Mouse (Mus musculus) hindbrain, embryonic 16.5 days (tissue): ENCODE measurements around the gene Gm28374. TPM values are rescaled to one million over a fixed set of nuclear protein-coding genes. Genes with fewer than 3 reads are reported as not detected.

ENCODE experiments used
- ATAC-seq: fragments of 200-750 bp; cut with Nextera tagmentation; 2 replicates; pipeline ENCODE4 v1.8.0; 2017; ENCODE audit warnings: moderate TSS enrichment, moderate library complexity
- H3K27ac ChIP-seq: fragments of 300-500 bp; sonication (generic); 2 replicates; pipeline ENCODE4 v1.5.1; 2014; ENCODE audit warnings: low read depth, mild to moderate bottlenecking, control low read depth, low read length, moderate library complexity
- H3K27me3 ChIP-seq: fragments of 300-500 bp; sonication (generic); replicated peaks from 2 replicates; pipeline ENCODE4 v1.6.1; 2014; ENCODE audit warnings: low read length; ENCODE audit not compliant: control insufficient read depth, insufficient read depth
- H3K36me3 ChIP-seq: fragments of 300-500 bp; sonication (generic); 2 replicates; pipeline ENCODE4 v1.6.1; 2014; ENCODE audit warnings: mild to moderate bottlenecking, low read length, moderate library complexity, mixed read lengths; ENCODE audit not compliant: control insufficient read depth, insufficient read depth
- H3K4me1 ChIP-seq: fragments of 300-500 bp; sonication (generic); 2 replicates; pipeline ENCODE4 v1.6.1; 2014; ENCODE audit warnings: low read depth, low read length; ENCODE audit not compliant: control insufficient read depth, insufficient read depth
- H3K4me2 ChIP-seq: fragments of 300-500 bp; sonication (generic); 2 replicates; pipeline ENCODE4 v1.6.1; 2014; ENCODE audit warnings: mild to moderate bottlenecking, low read length, control low read depth, moderate library complexity
- H3K4me3 ChIP-seq: fragments of 300-500 bp; sonication (generic); 2 replicates; pipeline ENCODE4 v1.5.1; 2014; ENCODE audit warnings: mild to moderate bottlenecking, low read length, control low read depth, moderate library complexity
- H3K9ac ChIP-seq: fragments of 300-500 bp; sonication (generic); 2 replicates; pipeline ENCODE4 v1.6.1; 2014; ENCODE audit warnings: low read depth, mild to moderate bottlenecking, control low read depth, low read length, moderate library complexity
- H3K9me3 ChIP-seq: fragments of 300-500 bp; sonication (generic); 2 replicates; pipeline ENCODE4 v1.6.1; 2014; ENCODE audit warnings: mild to moderate bottlenecking, low read length, moderate library complexity; ENCODE audit not compliant: control insufficient read depth
- WGBS: fragments of 180-500 bp; shearing (Covaris S2); extraction: QIAGEN DNeasy Blood & Tissue Kit; methylation state at CpG from one replicate; pipeline ENCODE4 v1.1.7; 2014; 5-methylcytosine and 5-hydroxymethylcytosine counted together
- polyA plus RNA-seq: library from polyadenylated mRNA; unstranded; fragments of >200 nt; fragmentation: Nextera tagmentation; extraction: Ambion mirVana; gene quantifications from 2 replicates; pipeline ENCODE4 v1.2.1, GENCODE M21; 2015

The Gm28374 gene
- polyA plus RNA-seq, 1 experiment from 2014 or later, result 1.5 TPM

DNA sequence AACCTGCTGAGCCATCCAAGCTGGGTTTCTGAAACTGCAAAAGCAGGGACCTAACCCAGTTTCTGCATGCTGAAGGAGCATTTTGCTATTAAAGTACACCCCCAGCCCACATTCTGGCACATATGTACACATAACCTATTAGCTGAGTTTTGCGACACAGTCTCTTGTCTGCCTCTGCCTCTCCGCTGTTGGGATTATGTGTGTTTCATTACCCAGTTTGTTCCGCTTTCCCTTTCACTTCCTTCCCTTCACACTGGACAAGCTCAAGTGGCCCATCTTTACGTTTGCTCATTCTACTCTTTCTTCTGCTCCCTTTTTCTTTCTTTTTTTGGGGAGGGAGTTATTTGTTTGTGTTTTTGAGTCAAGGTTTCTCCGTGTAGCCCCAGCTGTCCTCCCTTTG, 8.2 kb downstream of the Gm28374 start:
- no peak for ATAC-seq
- Histone ChIP-seq H3K4me2 (no peak overlapping the region), H3K36me3 (peaks cover 29% of the 10 kb centered on the region), H3K4me1 (peaks cover 6% of the 10 kb centered on the region), H3K9ac (no peak overlapping the region), H3K27me3 (no peaks in the 10 kb centered on the region), H3K27ac (no peak overlapping the region), H3K9me3 (no peaks in the 10 kb centered on the region), H3K4me3 (no peak overlapping the region)
- WGBS, result 90% methylated on average over 5 of the region's 5 CpGs

- no peak overlapping the region for H3K27ac ChIP-seq
- WGBS, result 95% methylated on average over 19 of the region's 19 CpGs
- no peaks in the 10 kb centered on the region for H3K27me3 ChIP-seq
- H3K4me1 ChIP-seq, result peaks cover 17% of the 10 kb centered on the region
- no peak overlapping the region for H3K9ac ChIP-seq
- no peak for ATAC-seq
- H3K9me3 ChIP-seq, result no peaks in the 10 kb centered on the region
- H3K36me3 ChIP-seq, result peaks cover 28% of the 10 kb centered on the region
- H3K4me2 ChIP-seq, result no peak overlapping the region
- no peak overlapping the region for H3K4me3 ChIP-seq
Measured at GRCm38 (mm10) chr19:6071261-6071660, 10.8 kb downstream of the Gm28374 start.

DNA sequence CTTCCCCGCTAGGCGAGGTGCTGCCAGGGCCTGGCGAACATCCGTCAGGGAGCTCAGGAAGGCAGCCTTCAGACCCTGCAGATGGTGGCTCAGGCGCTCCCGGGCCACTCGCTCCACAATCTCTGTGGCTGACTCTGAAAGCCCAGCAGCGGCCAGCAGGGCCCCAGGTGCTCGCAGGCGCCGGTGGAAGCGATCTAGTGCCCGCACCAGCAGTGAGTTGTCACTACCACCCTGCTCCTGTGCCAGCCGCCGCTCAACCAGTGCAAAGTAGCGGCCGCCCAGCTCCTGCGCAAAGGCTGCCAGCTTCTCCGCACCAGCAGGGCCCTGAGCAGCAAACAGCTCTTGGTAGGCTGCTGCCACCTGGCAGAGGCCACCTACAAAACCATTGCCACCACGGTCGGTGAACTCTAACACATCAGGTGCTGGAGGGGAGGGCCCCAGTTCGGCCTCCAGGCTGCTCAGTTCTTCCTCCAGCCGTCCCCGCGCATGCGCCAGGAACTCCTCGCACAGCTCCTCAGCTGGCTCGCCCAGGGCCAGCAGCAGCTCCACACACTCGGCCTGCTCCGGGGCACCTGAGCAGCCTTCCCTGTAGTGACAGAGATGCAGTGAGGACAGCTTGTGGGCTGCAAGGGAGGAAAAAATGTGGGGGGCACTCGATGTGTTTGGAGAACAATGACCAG, 11.3 kb downstream of the Gm28374 start:
- H3K9me3 ChIP-seq, result no peaks in the 10 kb centered on the region
- WGBS, result 91% methylated on average over 31 of the region's 31 CpGs
- no peak overlapping the region for H3K4me3 ChIP-seq
- peaks cover 18% of the 10 kb centered on the region for H3K4me1 ChIP-seq
- no peak for ATAC-seq
- H3K27me3 ChIP-seq, result no peaks in the 10 kb centered on the region
- H3K9ac ChIP-seq, result no peak overlapping the region
- peaks cover 28% of the 10 kb centered on the region for H3K36me3 ChIP-seq
- H3K4me2 ChIP-seq, result no peak overlapping the region
- H3K27ac ChIP-seq, result no peak overlapping the region

DNA sequence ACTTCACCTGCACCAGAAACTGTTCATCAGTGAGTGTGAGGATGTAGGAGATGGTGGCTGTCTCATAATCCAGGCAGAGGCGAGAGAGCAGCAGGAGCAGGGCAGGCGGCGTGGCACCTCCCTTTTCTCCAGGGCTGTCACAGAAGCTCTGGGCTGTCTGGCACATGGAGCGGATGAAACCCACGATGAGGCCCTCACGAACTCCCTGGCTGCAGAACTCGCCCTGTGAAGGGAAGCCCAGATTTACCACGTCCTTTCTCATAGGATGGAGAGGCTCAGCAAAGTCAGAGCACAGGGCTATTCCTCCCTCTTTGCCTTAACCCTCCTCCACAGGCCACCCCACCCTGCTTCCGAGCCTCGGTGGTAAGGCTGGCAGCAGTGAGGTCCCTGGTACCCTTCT, 12.2 kb downstream of the Gm28374 start:
- WGBS, result 96% methylated on average over 10 of the region's 10 CpGs

DNA sequence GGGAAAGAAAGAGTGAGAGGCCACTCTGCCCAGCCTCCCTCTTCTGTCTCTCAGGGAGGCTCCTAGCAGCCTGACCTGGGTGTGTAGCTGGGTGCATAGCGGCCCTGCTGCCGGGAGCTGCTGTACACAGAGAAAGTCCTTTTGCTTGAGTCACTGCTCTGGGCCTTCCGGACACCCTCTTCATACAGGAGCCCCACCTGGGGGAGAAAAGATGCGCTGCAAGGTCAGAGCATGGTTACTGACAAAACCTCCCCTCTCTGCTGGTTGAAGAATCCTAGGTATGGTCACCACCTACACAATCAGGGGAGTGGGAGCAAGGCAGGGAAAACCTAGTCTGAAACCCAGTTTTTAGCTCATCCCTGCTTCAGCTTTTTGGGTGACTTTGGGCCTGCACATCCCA, 13.1 kb downstream of the Gm28374 start:
- Histone ChIP-seq H3K9me3 (no peaks in the 10 kb centered on the region), H3K36me3 (peaks cover 28% of the 10 kb centered on the region), H3K27ac (no peak overlapping the region), H3K4me2 (no peak overlapping the region), H3K4me1 (peaks cover 21% of the 10 kb centered on the region), H3K9ac (no peak overlapping the region), H3K4me3 (no peak overlapping the region), H3K27me3 (no peaks in the 10 kb centered on the region)
- ATAC-seq, result no peak
- WGBS, result 79% methylated on average over 4 of the region's 4 CpGs

More for the DNA sequence above, 12.2 kb downstream of the Gm28374 start:
- Histone ChIP-seq H3K4me2 (no peak overlapping the region), H3K27me3 (no peaks in the 10 kb centered on the region), H3K9me3 (no peaks in the 10 kb centered on the region), H3K4me1 (peaks cover 20% of the 10 kb centered on the region), H3K9ac (no peak overlapping the region), H3K36me3 (peaks cover 28% of the 10 kb centered on the region), H3K27ac (no peak overlapping the region), H3K4me3 (no peak overlapping the region)
- ATAC-seq, result no peak

DNA sequence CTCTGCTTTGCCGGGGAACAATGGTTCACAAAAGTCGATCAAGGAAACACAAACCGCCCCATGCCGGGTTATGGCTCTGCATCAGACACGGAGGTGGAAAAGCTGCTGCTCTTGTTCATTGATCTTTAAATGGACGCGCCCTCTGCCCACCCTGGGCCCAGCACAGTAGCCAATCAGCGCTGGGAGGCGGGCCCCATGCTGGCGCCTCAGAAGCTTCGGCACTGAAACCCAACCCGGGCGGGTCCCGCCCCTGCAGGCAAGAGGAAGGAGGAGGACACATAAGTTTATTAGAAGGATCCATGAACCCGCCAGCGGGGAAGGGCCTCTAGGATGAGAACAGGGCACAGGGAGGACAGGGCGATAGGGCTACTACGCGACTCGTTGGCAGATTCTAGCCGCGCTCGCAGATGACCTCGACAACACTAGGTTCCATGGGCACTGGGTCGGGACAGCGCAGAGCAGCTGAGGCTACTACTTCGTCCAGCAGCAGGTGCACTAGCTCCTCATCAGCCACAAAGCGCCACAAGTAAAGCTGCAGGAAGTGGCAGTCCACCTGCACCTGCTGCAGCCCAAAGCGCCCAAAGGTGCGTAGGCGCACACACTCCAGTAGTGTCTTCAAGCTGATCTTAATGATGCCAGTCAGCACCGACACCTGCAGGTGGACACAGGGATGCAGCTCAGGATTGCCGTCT, 14.2 kb downstream of the Gm28374 start, which contains the start of gene Tm7sf2:
Gene Tm7sf2 (minus strand): TSS at position 650 of the 692 bp plus-strand sequence.
- Histone ChIP-seq H3K4me1 (peaks cover 27% of the 10 kb centered on the region), H3K27me3 (no peaks in the 10 kb centered on the region), H3K9me3 (no peaks in the 10 kb centered on the region), H3K9ac (peak within 1 kb of the TSS; percentile 79), H3K4me2 (peak within 1 kb of the TSS; percentile 89), H3K27ac (peak within 1 kb of the TSS; percentile 92), H3K36me3 (peaks cover 23% of the 10 kb centered on the region), H3K4me3 (peak within 1 kb of the TSS; percentile 62)
- peak; percentile 94 for ATAC-seq
- 8% methylated on average over 32 of the region's 33 CpGs for WGBS

DNA sequence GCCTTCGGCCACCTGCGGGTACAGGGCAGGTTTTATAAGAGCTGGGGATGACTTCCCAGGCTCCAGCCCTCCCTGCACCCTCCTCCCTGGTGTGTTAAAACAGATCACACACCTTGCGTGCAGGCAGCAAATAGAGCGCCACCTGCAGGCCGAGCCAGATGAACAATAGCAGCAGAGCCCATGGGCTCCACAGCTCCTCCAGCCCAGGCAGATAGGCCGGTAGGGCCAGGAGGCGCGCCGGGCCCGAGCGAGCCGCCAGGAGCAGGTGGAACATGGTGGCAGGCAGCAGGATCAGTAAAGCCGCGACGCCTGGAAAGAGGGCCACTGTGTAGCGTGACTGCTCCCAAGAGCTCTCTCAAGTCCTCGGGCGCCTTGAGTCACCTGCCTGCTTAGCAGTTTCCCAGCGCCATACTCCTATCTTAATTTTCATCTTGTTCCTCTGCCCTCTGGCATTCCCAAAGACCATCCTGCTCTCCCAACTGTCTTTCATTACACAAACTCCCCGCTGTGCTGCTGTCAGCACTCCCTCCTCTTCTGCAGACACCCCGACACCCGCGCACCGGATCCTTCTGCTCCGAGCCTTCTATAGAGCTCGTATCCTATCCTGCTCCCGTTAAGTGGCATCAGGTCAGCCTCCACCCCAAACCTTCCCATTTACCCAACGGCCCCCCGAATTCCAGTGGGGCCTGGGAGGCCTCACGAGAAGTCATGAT, 14.9 kb downstream of the Gm28374 start:
- H3K36me3 ChIP-seq, result peaks cover 19% of the 10 kb centered on the region
- peak overlapping the region; percentile 89 for H3K4me2 ChIP-seq
- peak; percentile 66 for ATAC-seq
- no peaks in the 10 kb centered on the region for H3K9me3 ChIP-seq
- no peaks in the 10 kb centered on the region for H3K27me3 ChIP-seq
- H3K4me1 ChIP-seq, result peaks cover 34% of the 10 kb centered on the region
- peak overlapping the region; percentile 92 for H3K27ac ChIP-seq
- peak overlapping the region; percentile 79 for H3K9ac ChIP-seq
- under 1% methylated on average over 30 of the region's 30 CpGs for WGBS
- peak overlapping the region; percentile 62 for H3K4me3 ChIP-seq

- ATAC-seq, result peak; percentile 4; the same call in 1 of the 2 replicates
- H3K36me3 ChIP-seq, result peaks cover 19% of the 10 kb centered on the region
- H3K9me3 ChIP-seq, result no peaks in the 10 kb centered on the region
- H3K27me3 ChIP-seq, result no peaks in the 10 kb centered on the region
- peaks cover 39% of the 10 kb centered on the region for H3K4me1 ChIP-seq
- H3K4me2 ChIP-seq, result peak overlapping the region; percentile 89
- 37% methylated on average over 5 of the region's 5 CpGs for WGBS
- peak overlapping the region; percentile 62 for H3K4me3 ChIP-seq
- peak overlapping the region; percentile 79 for H3K9ac ChIP-seq
- peak overlapping the region; percentile 92 for H3K27ac ChIP-seq
Measured at GRCm38 (mm10) chr19:6066571-6066970, 15.5 kb downstream of the Gm28374 start.

DNA sequence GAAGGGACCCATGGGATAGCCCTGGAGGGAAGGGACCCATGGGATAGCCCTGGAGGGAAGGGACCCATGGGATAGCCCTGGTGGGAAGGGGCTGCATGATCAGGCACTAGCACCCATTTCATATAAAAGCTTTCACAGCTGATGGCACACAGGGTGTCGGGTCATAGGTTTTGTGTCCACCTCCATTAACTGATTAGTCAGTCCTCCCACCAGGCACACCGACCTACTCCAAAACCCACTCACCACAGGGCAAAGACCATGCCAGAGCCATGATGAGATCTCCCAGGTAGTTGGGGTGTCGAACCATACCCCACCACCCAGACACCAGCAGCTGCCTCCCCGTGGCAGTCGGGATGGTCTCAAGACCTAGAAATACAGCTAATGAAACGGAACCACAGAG, 19.0 kb downstream of the Gm28374 start:
- Histone ChIP-seq H3K36me3 (no peaks in the 10 kb centered on the region), H3K27ac (no peak overlapping the region), H3K27me3 (no peaks in the 10 kb centered on the region), H3K9me3 (no peaks in the 10 kb centered on the region), H3K9ac (no peak overlapping the region), H3K4me2 (peak overlapping the region; percentile 100; the same call in 1 of the 2 replicates), H3K4me3 (no peak overlapping the region), H3K4me1 (peaks cover 44% of the 10 kb centered on the region)
- 97% methylated on average over 6 of the region's 6 CpGs for WGBS
- ATAC-seq, result no peak
